Mouse (Mus musculus): ENCODE measurements around the gene Maz.

DNA sequence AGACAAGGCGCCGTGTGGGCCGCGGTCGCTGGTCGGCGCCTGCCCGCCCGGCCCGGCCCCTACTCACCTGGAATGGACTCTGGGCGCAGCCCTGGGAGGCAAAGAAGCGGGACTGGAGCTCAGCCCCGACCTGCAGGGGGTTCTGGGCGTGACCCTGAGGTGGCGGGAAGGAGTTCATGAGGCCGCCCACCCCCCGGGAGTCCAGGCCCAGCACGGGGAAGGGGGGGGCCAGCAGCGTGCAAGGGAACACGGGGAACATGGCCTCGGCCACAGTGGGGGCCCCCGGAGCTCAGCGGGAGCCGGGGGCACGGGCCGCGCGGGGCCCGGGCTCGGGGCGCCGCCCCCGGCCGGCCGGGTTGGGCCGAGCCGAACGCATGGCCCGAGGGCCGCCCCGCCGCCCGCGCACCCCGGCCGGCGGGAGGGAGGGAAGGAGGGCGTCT is 656 bp downstream of the Maz start:
- no peak for TF ChIP-seq NANOG (IDR thresholded peaks at IDR 0.05; ENCODE audit: borderline replicate concordance, low read length)
- no peak for TF ChIP-seq CTCF (conservative IDR thresholded peaks at IDR 0.05; ENCODE audit: low read length)

Data from E14TG2a.4 (cell line).